21 mouse cellular contexts compared by ENCODE assay signal in genomic region chr10:10304370-10304769, GRCm38 (mm10).
DNase-seq lines count a peak whose midpoint lies in the region; ATAC-seq and TF ChIP-seq lines count a peak whose summit lies in the region.
"Had no signal": no experiment of that assay in that cellular context is flagged by ENCODE, and none has a peak within 500 bp of the region (broad histone marks: within the 10 kb centered on the region; RNA-seq: fewer than 3 reads in every experiment).

No protein-coding gene starts in this region.

- WGBS in forebrain, embryonic 16.5 days = 48% methylated on average over 4 of the region's 4 CpGs
- WGBS in forebrain, embryonic 10.5 days = 88% methylated on average over 4 of the region's 4 CpGs
- 37% methylated on average over 4 of the region's 4 CpGs for WGBS in hindbrain, embryonic 16.5 days
- 79% methylated on average over 4 of the region's 4 CpGs for WGBS in thymus, adult 2 months

- H3K4me3 ChIP-seq in forebrain, embryonic 16.5 days (replicated peaks; ENCODE audit: low read length) = no peak overlapping the region
- no peak overlapping the region for H3K4me3 ChIP-seq in forebrain, embryonic 10.5 days
- H3K4me3 ChIP-seq in megakaryocyte, embryonic 14.5 days (replicated peaks) = peak overlapping the region; percentile 54
- no peak overlapping the region for H3K4me3 ChIP-seq in hindbrain, embryonic 16.5 days (ENCODE audit: low read length)
- no peak overlapping the region for H3K4me3 ChIP-seq in thymus, adult 2 months (ENCODE audit: control insufficient read depth, insufficient read depth, low read length)
- H3K4me3 ChIP-seq: embryonic facial prominence, embryonic 15.5 days; erythroblast, embryonic 14.5 days; forebrain, embryonic 15.5 days; heart, embryonic 10.5 days had no signal

- no peak for TF ChIP-seq CTCF in thymus, adult 2 months (IDR thresholded peaks at IDR 0.05; ENCODE audit: borderline replicate concordance, control insufficient read depth, extremely low read depth, insufficient read depth, low read length, poor library complexity)

- no peak for TF ChIP-seq POLR2A in thymus, adult 2 months (IDR thresholded peaks at IDR 0.05; ENCODE audit: control insufficient read depth, extremely low read depth, insufficient read depth, low read length, poor library complexity)

- no peak for DNase-seq in forebrain, embryonic 10.5 days (ENCODE audit: extremely low spot score, low spot score)
- no peak for DNase-seq in thymus, postnatal 14 days
- no peak for DNase-seq in thymus, adult 2 months
- DNase-seq: adrenal gland, postnatal 10 days; cerebellum, adult 2 months; cerebellum, postnatal 10 days; embryo, embryonic 11 days; gastrocnemius, postnatal 10 days; heart, adult 18-20 months; heart, postnatal 10 days; heart, postnatal 4 days had no signal

- H3K9me3 ChIP-seq in forebrain, embryonic 16.5 days (ENCODE audit: control insufficient read depth, low read length) = no peaks in the 10 kb centered on the region
- no peaks in the 10 kb centered on the region for H3K9me3 ChIP-seq in forebrain, embryonic 10.5 days
- no peaks in the 10 kb centered on the region for H3K9me3 ChIP-seq in megakaryocyte, embryonic 14.5 days
- H3K9me3 ChIP-seq in hindbrain, embryonic 16.5 days (ENCODE audit: control insufficient read depth, low read length) = no peaks in the 10 kb centered on the region
- H3K9me3 ChIP-seq: embryonic facial prominence, embryonic 15.5 days; forebrain, embryonic 15.5 days; heart, embryonic 10.5 days had no signal

- H3K4me2 ChIP-seq in forebrain, embryonic 16.5 days (ENCODE audit: low read length) = no peak overlapping the region
- no peak overlapping the region for H3K4me2 ChIP-seq in hindbrain, embryonic 16.5 days (ENCODE audit: low read length)
- H3K4me2 ChIP-seq: embryonic facial prominence, embryonic 15.5 days; forebrain, embryonic 15.5 days had no signal

- H3K4me1 ChIP-seq in forebrain, embryonic 16.5 days (replicated peaks; ENCODE audit: control insufficient read depth, insufficient read depth, low read length) = peaks cover 3% of the 10 kb centered on the region
- peaks cover 25% of the 10 kb centered on the region for H3K4me1 ChIP-seq in forebrain, embryonic 10.5 days
- H3K4me1 ChIP-seq in megakaryocyte, embryonic 14.5 days = peaks cover 62% of the 10 kb centered on the region
- peaks cover 2% of the 10 kb centered on the region; the same call in 1 of the 2 replicates for H3K4me1 ChIP-seq in hindbrain, embryonic 16.5 days (ENCODE audit: control insufficient read depth, insufficient read depth, low read depth, low read length)
- H3K4me1 ChIP-seq in thymus, adult 2 months (replicated peaks; ENCODE audit: control insufficient read depth, insufficient read depth, low read length) = 0 out of 2 replicates have a peak, but pooled peaks cover 3% of the 10 kb centered on the region
- H3K4me1 ChIP-seq: embryonic facial prominence, embryonic 15.5 days; forebrain, embryonic 15.5 days had no signal

- no peaks in the 10 kb centered on the region for H3K27me3 ChIP-seq in forebrain, embryonic 16.5 days (replicated peaks; ENCODE audit: control insufficient read depth, insufficient read depth, low read length)
- no peaks in the 10 kb centered on the region; the same call in 1 of the 2 replicates for H3K27me3 ChIP-seq in forebrain, embryonic 10.5 days (ENCODE audit: poor library complexity, severe bottlenecking)
- H3K27me3 ChIP-seq in megakaryocyte, embryonic 14.5 days (replicated peaks) = no peaks in the 10 kb centered on the region
- H3K27me3 ChIP-seq in hindbrain, embryonic 16.5 days (replicated peaks; ENCODE audit: control insufficient read depth, insufficient read depth, low read length) = no peaks in the 10 kb centered on the region
- no peaks in the 10 kb centered on the region for H3K27me3 ChIP-seq in thymus, adult 2 months (ENCODE audit: control insufficient read depth, insufficient read depth, low read length)
- H3K27me3 ChIP-seq: CH12.LX; embryonic facial prominence, embryonic 15.5 days; forebrain, embryonic 15.5 days had no signal

- no peak overlapping the region for H3K9ac ChIP-seq in forebrain, embryonic 16.5 days (replicated peaks; ENCODE audit: low read depth, low read length)
- H3K9ac ChIP-seq in hindbrain, embryonic 16.5 days (ENCODE audit: low read depth, low read length) = no peak overlapping the region
- H3K9ac ChIP-seq: embryonic facial prominence, embryonic 15.5 days; forebrain, embryonic 15.5 days had no signal

- peak; percentile 57; the same call in 1 of the 2 replicates for ATAC-seq in forebrain, embryonic 16.5 days
- no peak for ATAC-seq in megakaryocyte, adult 5-6 weeks (ENCODE audit: poor library complexity, severe bottlenecking)
- peak; percentile 69 for ATAC-seq in hindbrain, embryonic 16.5 days
- ATAC-seq: forebrain, embryonic 15.5 days; intestine, embryonic 16.5 days had no signal

- H3K36me3 ChIP-seq in forebrain, embryonic 16.5 days (ENCODE audit: control insufficient read depth, insufficient read depth) = no peaks in the 10 kb centered on the region
- H3K36me3 ChIP-seq in forebrain, embryonic 10.5 days (replicated peaks) = no peaks in the 10 kb centered on the region
- no peaks in the 10 kb centered on the region for H3K36me3 ChIP-seq in megakaryocyte, embryonic 14.5 days (replicated peaks; ENCODE audit: low read length)
- no peaks in the 10 kb centered on the region for H3K36me3 ChIP-seq in hindbrain, embryonic 16.5 days (ENCODE audit: control insufficient read depth, insufficient read depth, low read length)
- H3K36me3 ChIP-seq in thymus, adult 2 months (ENCODE audit: control insufficient read depth, insufficient read depth, low read length) = no peaks in the 10 kb centered on the region
- H3K36me3 ChIP-seq: embryonic facial prominence, embryonic 15.5 days; forebrain, embryonic 15.5 days; heart, embryonic 10.5 days had no signal

- no peak overlapping the region for H3K27ac ChIP-seq in forebrain, embryonic 16.5 days (ENCODE audit: low read length)
- no peak overlapping the region for H3K27ac ChIP-seq in forebrain, embryonic 10.5 days
- no peak overlapping the region for H3K27ac ChIP-seq in hindbrain, embryonic 16.5 days (ENCODE audit: low read depth, low read length)
- no peak overlapping the region for H3K27ac ChIP-seq in thymus, adult 2 months (ENCODE audit: control insufficient read depth, insufficient read depth, low read length)
- H3K27ac ChIP-seq: embryonic facial prominence, embryonic 15.5 days; forebrain, embryonic 15.5 days; heart, embryonic 10.5 days had no signal
